Mouse (Mus musculus): ENCODE results near the gene Camk2g. TPM values are rescaled to one million over a fixed set of nuclear protein-coding genes. Genes with fewer than 3 reads are reported as not detected.

Gene Camk2g
- total RNA-seq, 1 experiment = 28.7 TPM

DNA sequence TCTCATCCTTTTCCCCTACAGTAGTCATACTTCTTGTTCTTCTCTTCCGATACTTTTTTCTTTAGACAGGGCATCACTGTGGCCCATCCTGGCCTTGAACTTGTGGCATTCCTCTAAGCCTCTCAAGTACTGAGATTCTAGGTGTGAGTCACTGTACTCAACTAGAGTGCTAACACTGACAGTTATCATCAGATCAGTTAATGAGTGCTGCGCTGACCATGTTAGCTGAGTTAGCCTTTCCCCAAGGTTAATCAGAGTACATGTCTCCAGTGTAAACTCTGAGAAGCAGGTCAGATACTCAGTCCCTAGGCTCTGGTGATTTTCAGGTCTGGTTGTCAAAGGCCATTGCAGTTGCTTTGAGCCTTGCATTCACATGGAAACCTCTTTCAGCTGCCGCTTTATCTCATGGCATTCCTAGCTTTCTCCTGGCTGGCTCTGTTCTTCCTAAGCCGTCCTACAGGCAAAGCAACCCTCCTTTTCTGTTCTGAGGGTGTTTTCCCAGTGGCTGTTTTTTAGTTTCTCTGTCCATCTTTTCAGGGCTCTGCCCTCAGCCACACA lies 44.3 kb downstream of the Camk2g start:
- Histone ChIP-seq H3K9ac (ENCODE audit: insufficient read depth, low read depth, low read length, poor library complexity, severe bottlenecking) (no peak overlapping the region), H3K4me3 (ENCODE audit: insufficient read depth in 1 of 2, low read depth in 1 of 2, low read length in 2 of 2, poor library complexity in 1 of 2, severe bottlenecking in 1 of 2) (no peak overlapping the region), H3K4me1 (ENCODE audit: control insufficient read depth in 2 of 2, insufficient read depth in 2 of 2, low read length in 2 of 2, poor library complexity in 1 of 2) (peaks cover 0 to 2% of the 10 kb centered on the region in 2 experiments; a peak in 1 of 4 replicates), H3K36me3 (ENCODE audit: control insufficient read depth, insufficient read depth, low read length, poor library complexity, severe bottlenecking) (peaks cover 3% of the 10 kb centered on the region; the same call in 1 of the 2 replicates), H3K27ac (ENCODE audit: insufficient read depth, low read depth, low read length, poor library complexity, severe bottlenecking) (no peak overlapping the region), H3K9me3 (ENCODE audit: control insufficient read depth, insufficient read depth, low read depth, low read length) (no peaks in the 10 kb centered on the region)
- TF ChIP-seq MAFK (IDR thresholded peaks at IDR 0.05; ENCODE audit: insufficient read depth, low read depth, low read length) = no peak
- in situ Hi-C loops (cut with MboI; ENCODE audit: low sequenced_read_pairs in 2 of 2, unreplicated experiment in 2 of 2) = no loop called here
- no peak for DNase-seq (ENCODE audit: low read depth, low spot score)

DNA sequence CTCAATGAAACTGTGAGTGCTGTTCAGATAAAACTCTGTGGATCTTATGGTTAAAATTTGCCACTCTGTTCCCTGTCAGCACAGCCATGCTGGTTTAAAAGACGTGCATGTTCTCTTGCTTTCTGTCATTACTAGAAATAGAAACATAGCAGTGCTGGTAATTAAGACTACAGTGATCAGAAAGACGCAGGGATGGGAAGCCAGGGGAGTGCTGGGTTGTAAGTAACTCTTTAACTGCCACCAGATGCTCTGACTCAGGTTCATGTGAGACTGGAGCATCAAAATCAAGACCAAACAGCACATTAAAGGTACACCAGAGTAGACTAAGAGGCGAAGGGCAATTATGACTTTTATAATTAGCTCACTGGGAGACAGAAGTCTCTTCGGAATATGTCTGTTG lies 45.5 kb downstream of the Camk2g start:
- Histone ChIP-seq H3K4me1 (ENCODE audit: control insufficient read depth in 2 of 2, insufficient read depth in 2 of 2, low read length in 2 of 2, poor library complexity in 1 of 2) (peaks cover 0 to 2% of the 10 kb centered on the region in 2 experiments; a peak in 1 of 4 replicates), H3K36me3 (ENCODE audit: control insufficient read depth, insufficient read depth, low read length, poor library complexity, severe bottlenecking) (peaks cover 3% of the 10 kb centered on the region; the same call in 1 of the 2 replicates), H3K9me3 (ENCODE audit: control insufficient read depth, insufficient read depth, low read depth, low read length) (no peaks in the 10 kb centered on the region), H3K9ac (ENCODE audit: insufficient read depth, low read depth, low read length, poor library complexity, severe bottlenecking) (no peak overlapping the region), H3K4me3 (ENCODE audit: insufficient read depth in 1 of 2, low read depth in 1 of 2, low read length in 2 of 2, poor library complexity in 1 of 2, severe bottlenecking in 1 of 2) (no peak overlapping the region), H3K27ac (ENCODE audit: insufficient read depth, low read depth, low read length, poor library complexity, severe bottlenecking) (no peak overlapping the region)
- DNase-seq (ENCODE audit: low read depth, low spot score) = no peak
- in situ Hi-C loops (cut with MboI; ENCODE audit: low sequenced_read_pairs in 2 of 2, unreplicated experiment in 2 of 2) = no loop called here
- TF ChIP-seq MAFK (IDR thresholded peaks at IDR 0.05; ENCODE audit: insufficient read depth, low read depth, low read length) (no peak), CHD2 (IDR thresholded peaks at IDR 0.05; ENCODE audit: low read depth, low read length) (no peak), ZNF384 (IDR thresholded peaks at IDR 0.05; ENCODE audit: low read depth, low read length) (no peak), ZC3H11A (IDR thresholded peaks at IDR 0.05; ENCODE audit: borderline replicate concordance, low read depth, low read length) (no peak), HCFC1 (IDR thresholded peaks at IDR 0.05; ENCODE audit: borderline replicate concordance, insufficient read depth, low read length) (no peak)

- Histone ChIP-seq H3K9me3 (ENCODE audit: control insufficient read depth, insufficient read depth, low read depth, low read length) (no peaks in the 10 kb centered on the region), H3K4me3 (ENCODE audit: insufficient read depth in 1 of 2, low read depth in 1 of 2, low read length in 2 of 2, poor library complexity in 1 of 2, severe bottlenecking in 1 of 2) (no peak overlapping the region), H3K27ac (ENCODE audit: insufficient read depth, low read depth, low read length, poor library complexity, severe bottlenecking) (no peak overlapping the region), H3K4me1 (ENCODE audit: control insufficient read depth in 2 of 2, insufficient read depth in 2 of 2, low read length in 2 of 2, poor library complexity in 1 of 2) (peaks cover 0 to 2% of the 10 kb centered on the region in 2 experiments; a peak in 1 of 4 replicates), H3K36me3 (ENCODE audit: control insufficient read depth, insufficient read depth, low read length, poor library complexity, severe bottlenecking) (peaks cover 5% of the 10 kb centered on the region; the same call in 1 of the 2 replicates), H3K9ac (ENCODE audit: insufficient read depth, low read depth, low read length, poor library complexity, severe bottlenecking) (no peak overlapping the region)
- in situ Hi-C loops (cut with MboI; ENCODE audit: low sequenced_read_pairs in 2 of 2, unreplicated experiment in 2 of 2) = no loop called here
- DNase-seq (ENCODE audit: low read depth, low spot score) = no peak
- TF ChIP-seq ZNF384 (IDR thresholded peaks at IDR 0.05; ENCODE audit: low read depth, low read length) = no peak
These were observed 47.0 kb downstream of the Camk2g start for GRCm38 (mm10) chr14:20746935-20747334.

GRCm38 (mm10) chr14:20743614-20744013 lies 50.3 kb downstream of the Camk2g start:
- in situ Hi-C loops (cut with MboI; ENCODE audit: low sequenced_read_pairs in 2 of 2, unreplicated experiment in 2 of 2) = no loop called here
- peaks cover 0 to 2% of the 10 kb centered on the region in 2 experiments; a peak in 1 of 4 replicates for H3K4me1 ChIP-seq (ENCODE audit: control insufficient read depth in 2 of 2, insufficient read depth in 2 of 2, low read length in 2 of 2, poor library complexity in 1 of 2)
- no peak overlapping the region for H3K4me3 ChIP-seq (ENCODE audit: insufficient read depth in 1 of 2, low read depth in 1 of 2, low read length in 2 of 2, poor library complexity in 1 of 2, severe bottlenecking in 1 of 2)
- no peak overlapping the region for H3K27ac ChIP-seq (ENCODE audit: insufficient read depth, low read depth, low read length, poor library complexity, severe bottlenecking)
- no peaks in the 10 kb centered on the region for H3K9me3 ChIP-seq (ENCODE audit: control insufficient read depth, insufficient read depth, low read depth, low read length)
- H3K36me3 ChIP-seq (ENCODE audit: control insufficient read depth, insufficient read depth, low read length, poor library complexity, severe bottlenecking) = peaks cover 26% of the 10 kb centered on the region; the same call in 1 of the 2 replicates
- no peak overlapping the region for H3K9ac ChIP-seq (ENCODE audit: insufficient read depth, low read depth, low read length, poor library complexity, severe bottlenecking)
- DNase-seq (ENCODE audit: low read depth, low spot score) = no peak
- TF ChIP-seq HCFC1 (IDR thresholded peaks at IDR 0.05; ENCODE audit: borderline replicate concordance, insufficient read depth, low read length) (no peak), ZNF384 (IDR thresholded peaks at IDR 0.05; ENCODE audit: low read depth, low read length) (no peak), MAFK (IDR thresholded peaks at IDR 0.05; ENCODE audit: insufficient read depth, low read depth, low read length) (no peak), ZC3H11A (IDR thresholded peaks at IDR 0.05; ENCODE audit: borderline replicate concordance, low read depth, low read length) (no peak), CHD2 (IDR thresholded peaks at IDR 0.05; ENCODE audit: low read depth, low read length) (no peak)

DNA sequence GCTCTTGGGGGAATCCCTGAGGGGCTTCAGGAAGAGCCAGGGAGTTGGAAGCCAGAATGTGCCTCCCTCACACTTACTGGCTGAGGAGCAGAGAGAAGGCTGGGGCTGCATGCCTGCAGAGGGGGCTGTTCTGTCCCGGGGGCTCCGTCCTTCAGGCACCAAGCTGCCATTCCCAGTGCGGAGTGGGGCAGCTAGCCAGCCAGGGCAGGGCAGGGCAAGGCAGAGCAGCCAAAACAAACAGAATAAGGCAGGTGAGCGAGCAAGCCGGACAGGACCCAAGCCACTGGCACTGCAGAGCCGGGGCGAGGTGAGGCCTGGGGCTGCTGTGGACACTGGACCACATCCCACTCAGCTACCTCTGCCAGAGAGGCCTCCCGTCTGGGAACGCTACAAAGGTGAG lies 52.6 kb downstream of the Camk2g start:
- peaks cover 30% of the 10 kb centered on the region; the same call in 1 of the 2 replicates for H3K36me3 ChIP-seq (ENCODE audit: control insufficient read depth, insufficient read depth, low read length, poor library complexity, severe bottlenecking)
- peaks cover 0 to under 1% of the 10 kb centered on the region in 2 experiments; a peak in 2 of 4 replicates for H3K4me1 ChIP-seq (ENCODE audit: control insufficient read depth in 2 of 2, insufficient read depth in 2 of 2, low read length in 2 of 2, poor library complexity in 1 of 2)
- no peak for DNase-seq (ENCODE audit: low read depth, low spot score)
- H3K9ac ChIP-seq (ENCODE audit: insufficient read depth, low read depth, low read length, poor library complexity, severe bottlenecking) = no peak overlapping the region
- no peak for TF ChIP-seq HCFC1 (IDR thresholded peaks at IDR 0.05; ENCODE audit: borderline replicate concordance, insufficient read depth, low read length)
- no peak overlapping the region for H3K4me3 ChIP-seq (ENCODE audit: insufficient read depth in 1 of 2, low read depth in 1 of 2, low read length in 2 of 2, poor library complexity in 1 of 2, severe bottlenecking in 1 of 2)
- H3K9me3 ChIP-seq (ENCODE audit: control insufficient read depth, insufficient read depth, low read depth, low read length) = no peaks in the 10 kb centered on the region
- in situ Hi-C loops (cut with MboI; ENCODE audit: low sequenced_read_pairs in 2 of 2, unreplicated experiment in 2 of 2) = no loop called here
- no peak overlapping the region; the same call in 1 of the 2 replicates for H3K27ac ChIP-seq (ENCODE audit: insufficient read depth, low read depth, low read length, poor library complexity, severe bottlenecking)
